Mouse (Mus musculus): ENCODE results near the gene Zcchc14.

The Zcchc14 gene

DNA sequence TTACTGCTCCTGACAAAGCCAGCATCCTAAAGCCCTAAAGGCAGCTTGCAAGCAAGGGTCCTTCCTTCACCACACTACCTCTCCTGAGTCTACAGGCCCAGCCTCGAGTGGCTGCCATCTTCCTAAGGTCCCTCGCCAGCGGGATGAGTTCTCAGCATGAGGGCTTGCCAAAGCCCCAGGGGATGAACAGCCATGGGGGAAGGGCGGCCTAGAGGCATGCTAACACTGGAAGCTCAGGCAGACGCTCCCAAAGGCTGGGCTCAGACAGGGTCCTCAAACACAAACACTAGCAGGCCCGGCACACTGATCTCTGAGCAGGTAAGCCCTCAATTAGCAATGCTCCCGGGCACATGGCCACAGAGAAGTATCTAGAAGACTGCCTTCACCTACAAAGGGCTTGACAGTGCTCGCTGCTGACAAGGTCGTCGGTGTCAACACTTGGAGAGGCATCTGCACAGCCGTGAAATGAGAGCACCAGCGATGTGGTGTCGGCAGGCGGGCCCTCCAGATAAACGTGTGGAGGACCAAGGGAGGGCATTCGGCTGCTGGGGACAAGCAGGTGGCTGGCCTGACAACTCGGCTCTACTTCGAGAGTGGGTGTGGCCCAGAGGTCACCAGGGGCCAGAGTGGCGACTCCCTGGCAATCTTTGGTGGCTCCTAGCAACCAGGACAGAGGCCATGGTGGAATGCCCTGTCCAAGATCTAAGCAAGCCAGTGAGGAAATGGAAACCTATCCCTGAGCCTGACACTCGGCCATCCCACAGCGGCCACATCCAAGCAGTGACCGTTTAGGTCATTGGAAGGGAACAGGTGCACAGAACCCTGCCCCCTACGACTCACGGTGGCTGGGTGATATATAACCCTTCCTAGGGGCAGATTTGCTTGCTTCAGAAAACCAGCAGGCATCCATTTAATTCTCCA lies 101.4 kb downstream of the Zcchc14 start:
- DNase-seq (ENCODE audit: low spot score): no peak

DNA sequence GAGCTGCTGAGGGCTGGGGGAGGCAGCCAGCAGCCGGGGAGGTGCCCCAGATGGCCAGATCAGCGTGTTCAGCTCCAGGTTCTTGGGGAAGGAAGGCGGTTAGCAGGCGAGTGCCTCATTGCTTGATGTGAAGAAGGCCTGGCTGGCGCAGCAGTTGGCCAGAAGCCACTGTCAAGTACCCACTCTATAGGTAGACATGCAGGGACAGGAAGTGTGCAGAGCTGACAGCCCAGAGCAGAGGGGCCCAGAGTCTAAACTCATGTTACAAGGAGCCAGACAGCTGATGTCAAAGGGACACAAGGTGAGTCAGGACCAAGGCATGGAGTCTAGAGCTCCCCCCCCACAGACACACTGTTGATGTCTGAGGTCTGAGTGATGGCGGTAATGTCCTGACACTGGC lies 102.6 kb downstream of the Zcchc14 start:
- no peak for DNase-seq (ENCODE audit: low spot score)

All from urinary bladder, postnatal 10 days (tissue).